Mouse (Mus musculus) CH12.LX (cell line): ENCODE results near the gene Itga6. TPM values are rescaled to one million over a fixed set of nuclear protein-coding genes. Genes with fewer than 3 reads are reported as not detected.

Experiments used
- DNase-seq: peaks from one replicate; pipeline ENCODE4 v3.0.0-alpha.2; 2013; ENCODE audit errors: extremely low read depth
- H3K27ac ChIP-seq: 2 replicates; pipeline ENCODE4 v1.5.1; 2012; ENCODE audit warnings: low read depth, mild to moderate bottlenecking, control low read depth, moderate library complexity; ENCODE audit not compliant: insufficient read depth
- H3K27me3 ChIP-seq: replicated peaks from 2 replicates; pipeline ENCODE3; 2012; ENCODE audit warnings: inconsistent platforms
- H3K36me3 ChIP-seq, 2 experiments: replicated peaks in 1 of 2; 2 replicates each; pipeline versions ENCODE3 to v1.6.1; 2012; ENCODE audit warnings: inconsistent platforms in 1 of 2, low read length in 1 of 2, mild to moderate bottlenecking in 1 of 2, mixed read lengths in 1 of 2, moderate library complexity in 1 of 2; ENCODE audit not compliant: control insufficient read depth in 1 of 2, insufficient read depth in 1 of 2
- H3K4me1 ChIP-seq, 2 experiments: 2 replicates each; pipeline ENCODE4 v1.6.1; 2012; ENCODE audit warnings: inconsistent platforms in 1 of 2, moderate library complexity in 1 of 2; ENCODE audit not compliant: insufficient read depth in 2 of 2, control insufficient read depth in 1 of 2
- H3K4me2 ChIP-seq: 2 replicates; pipeline ENCODE4 v1.6.1; 2012; ENCODE audit warnings: low read depth, mild to moderate bottlenecking, control low read depth; ENCODE audit not compliant: poor library complexity, insufficient read depth, severe bottlenecking
- H3K4me3 ChIP-seq, 3 experiments: fragments of 150-350 bp in 1 of 3; sonication (generic) in 1 of 3; replicated peaks in 1 of 3; 2 replicates each; pipeline versions ENCODE3 to v1.5.1; 2011 to 2012; ENCODE audit warnings: low read depth in 2 of 3, low read length in 2 of 3, mild to moderate bottlenecking in 2 of 3, moderate library complexity in 2 of 3, control low read depth in 1 of 3, improper control_type of control experiment in 1 of 3, inconsistent platforms in 1 of 3, mixed read lengths in 1 of 3; ENCODE audit not compliant: poor library complexity in 1 of 3
- H3K79me2 ChIP-seq: replicated peaks from 2 replicates; pipeline ENCODE4 v1.6.1; 2012; ENCODE audit warnings: mild to moderate bottlenecking, moderate library complexity; ENCODE audit not compliant: control insufficient read depth, poor library complexity, insufficient read depth, severe bottlenecking; ENCODE audit errors: extremely low read depth
- H3K9ac ChIP-seq: 2 replicates; pipeline ENCODE4 v1.6.1; 2012; ENCODE audit warnings: low read depth, mild to moderate bottlenecking, control low read depth, moderate library complexity; ENCODE audit not compliant: insufficient read depth
- H3K9me3 ChIP-seq: replicated peaks from 2 replicates; pipeline ENCODE3; 2012; ENCODE audit warnings: low read length, inconsistent platforms, mixed read lengths
- BHLHE40 ChIP-seq: IDR thresholded peaks from 2 replicates; pipeline ENCODE4 v1.6.1; 2011; ENCODE audit warnings: mild to moderate bottlenecking, low read depth, low read length, improper control_type of control experiment
- CHD1 ChIP-seq: IDR thresholded peaks from 2 replicates; pipeline ENCODE4 v1.6.1; 2012; ENCODE audit warnings: low read depth, low read length, improper control_type of control experiment, inconsistent platforms
- CHD2 ChIP-seq: IDR thresholded peaks from 2 replicates; pipeline ENCODE4 v1.6.1; 2011; ENCODE audit warnings: low read length, improper control_type of control experiment
- CTCF ChIP-seq, 2 experiments: IDR thresholded peaks in 1 of 2; conservative IDR thresholded peaks in 1 of 2; 2 replicates each; pipeline ENCODE4 v1.5.1; 2011 to 2012; ENCODE audit warnings: low read depth in 2 of 2, low read length in 2 of 2, improper control_type of control experiment in 1 of 2, inconsistent platforms in 1 of 2, mild to moderate bottlenecking in 1 of 2, moderate library complexity in 1 of 2
- ELF1 ChIP-seq: IDR thresholded peaks from 2 replicates; pipeline ENCODE4 v1.6.1; 2014; ENCODE audit warnings: low read depth, mild to moderate bottlenecking, inconsistent platforms, low read length, improper control_type of control experiment
- EP300 ChIP-seq: IDR thresholded peaks from 2 replicates; pipeline ENCODE4 v1.6.1; 2011; ENCODE audit warnings: low read length, improper control_type of control experiment
- JUN ChIP-seq: IDR thresholded peaks from 2 replicates; pipeline ENCODE4 v1.6.1; 2011; ENCODE audit warnings: low read depth, mild to moderate bottlenecking, low read length, improper control_type of control experiment, moderate library complexity; ENCODE audit not compliant: insufficient read depth
- JUND ChIP-seq: conservative IDR thresholded peaks from 2 replicates; pipeline ENCODE4 v1.6.1; 2011; ENCODE audit warnings: low read depth, low read length, improper control_type of control experiment
- KAT2A ChIP-seq: IDR thresholded peaks from 2 replicates; pipeline ENCODE4 v1.6.1; 2012; ENCODE audit warnings: low read length, improper control_type of control experiment, inconsistent platforms; ENCODE audit not compliant: insufficient replicate concordance
- MAX ChIP-seq: IDR thresholded peaks from 2 replicates; pipeline ENCODE4 v1.6.1; 2011; ENCODE audit warnings: low read length, improper control_type of control experiment
- MXI1 ChIP-seq: IDR thresholded peaks from 2 replicates; pipeline ENCODE4 v1.6.1; 2011; ENCODE audit warnings: mild to moderate bottlenecking, low read depth, low read length, improper control_type of control experiment
- MYC ChIP-seq: IDR thresholded peaks from 2 replicates; pipeline ENCODE4 v1.6.1; 2011; ENCODE audit warnings: low read depth, mild to moderate bottlenecking, improper control_type of control experiment, low read length
- NELFE ChIP-seq: IDR thresholded peaks from 2 replicates; pipeline ENCODE4 v1.6.1; 2011; ENCODE audit warnings: low read depth, low read length, improper control_type of control experiment
- NRF1 ChIP-seq: IDR thresholded peaks from 2 replicates; pipeline ENCODE4 v1.6.1; 2014; ENCODE audit warnings: low read depth, mild to moderate bottlenecking, inconsistent platforms, low read length, improper control_type of control experiment, moderate library complexity
- PAX5 ChIP-seq: IDR thresholded peaks from 2 replicates; pipeline ENCODE4 v1.6.1; 2012; ENCODE audit warnings: low read length, inconsistent platforms, mixed read lengths
- RAD21 ChIP-seq: IDR thresholded peaks from 2 replicates; pipeline ENCODE4 v1.6.1; 2011; ENCODE audit warnings: low read depth, mild to moderate bottlenecking, low read length, improper control_type of control experiment, moderate library complexity
- RCOR1 ChIP-seq: conservative IDR thresholded peaks from 2 replicates; pipeline ENCODE4 v1.6.1; 2012; ENCODE audit warnings: low read depth, mild to moderate bottlenecking, inconsistent platforms, low read length, improper control_type of control experiment
- SIN3A ChIP-seq: IDR thresholded peaks from 2 replicates; pipeline ENCODE4 v1.6.1; 2012; ENCODE audit warnings: low read length, improper control_type of control experiment, inconsistent platforms
- TCF12 ChIP-seq: IDR thresholded peaks from 2 replicates; pipeline ENCODE4 v1.6.1; 2014; ENCODE audit warnings: low read depth, mild to moderate bottlenecking, inconsistent platforms, low read length, improper control_type of control experiment
- USF1 ChIP-seq: IDR thresholded peaks from 2 replicates; pipeline ENCODE4 v1.6.1; 2014; ENCODE audit warnings: low read depth, mild to moderate bottlenecking, inconsistent platforms, low read length, improper control_type of control experiment
- USF2 ChIP-seq: conservative IDR thresholded peaks from 2 replicates; pipeline ENCODE4 v1.6.1; 2011; ENCODE audit warnings: low read depth, low read length, improper control_type of control experiment
- ZC3H11A ChIP-seq: IDR thresholded peaks from 2 replicates; pipeline ENCODE4 v1.6.1; 2012; ENCODE audit warnings: low read depth, mild to moderate bottlenecking, inconsistent platforms, low read length, improper control_type of control experiment
- ZKSCAN1 ChIP-seq: IDR thresholded peaks from 2 replicates; pipeline ENCODE4 v1.6.1; 2012; ENCODE audit warnings: low read depth, inconsistent platforms, low read length, improper control_type of control experiment, borderline replicate concordance
- dilution Hi-C: fragments of 300-500 bp; cut with MboI; formaldehyde crosslinking; loops from 2 replicates; pipeline ENCODE4 v1.14.3; 2020; ENCODE audit warnings: low sequenced_read_pairs; ENCODE audit not compliant: extremely low pct_unique_long_range_greater_than_20kb, extremely low pct_ligation_motif_present
- in situ Hi-C: fragments of 300-500 bp; cut with MboI; formaldehyde crosslinking; loops from 3 replicates; pipeline ENCODE4 v1.14.3; 2019; ENCODE audit warnings: low sequenced_read_pairs, low pct_ligation_motif_present, low pct_unique_long_range_greater_than_20kb, mixed read lengths
- polyA plus RNA-seq: library from polyadenylated mRNA; unstranded; fragments of >175 nt; gene quantifications from 2 replicates; pipeline ENCODE4 v1.2.1, GENCODE M21; 2012; ENCODE audit warnings: low read depth; ENCODE audit not compliant: insufficient read length
- total RNA-seq, 2 experiments: library from RNA; depleted of rRNA; stranded (reverse); fragments of 300-350 nt in 1 of 2; fragments of >200 nt in 1 of 2; gene quantifications; 2 replicates each; pipeline ENCODE4 v1.2.3; 2012 to 2014

Gene Itga6
- total and polyA plus RNA-seq, 3 experiments, result 6.1 to 13.9 (median 10.9) TPM

DNA sequence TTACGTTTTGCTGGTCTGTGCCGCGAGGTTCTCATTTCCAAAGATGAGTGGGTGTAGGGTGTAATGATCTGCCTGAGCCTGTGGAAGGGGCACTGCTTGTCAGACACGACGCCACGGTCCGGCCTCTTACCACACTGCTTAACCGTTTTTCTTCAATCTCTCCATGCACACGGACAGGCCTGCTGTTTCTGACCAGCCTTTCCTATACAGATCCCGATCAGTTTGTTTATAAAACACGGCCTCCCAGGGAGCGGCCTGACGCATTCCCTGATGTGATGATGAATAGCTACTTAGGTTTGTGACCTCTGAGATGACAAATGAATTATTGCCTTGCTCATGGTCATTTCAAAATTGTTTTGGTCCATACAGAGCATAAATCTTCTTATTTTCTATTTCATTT, 78.7 kb downstream of the Itga6 start:
- no peak overlapping the region for H3K4me2 ChIP-seq
- dilution Hi-C loops, result no loop called here
- TF ChIP-seq MYC, result no peak
- no peak for TF ChIP-seq MAX
- TF ChIP-seq CHD2, result no peak
- TF ChIP-seq PAX5, result no peak
- no peak for TF ChIP-seq SIN3A
- TF ChIP-seq RAD21, result no peak
- TF ChIP-seq JUN, result no peak
- TF ChIP-seq EP300, result no peak
- TF ChIP-seq USF1, result no peak
- no peak for TF ChIP-seq ZKSCAN1
- TF ChIP-seq BHLHE40, result no peak
- TF ChIP-seq TCF12, result no peak
- TF ChIP-seq USF2, result no peak
- TF ChIP-seq KAT2A, result no peak
- TF ChIP-seq NRF1, result no peak
- TF ChIP-seq MXI1, result no peak
- no peak for TF ChIP-seq CTCF (conservative IDR thresholded peaks at IDR 0.05 in 1 of 2, IDR thresholded peaks at IDR 0.05 in 1 of 2; ENCODE audit: low read depth in 2 of 2, low read length in 2 of 2)
- TF ChIP-seq JUND, result no peak
- TF ChIP-seq, all 38 proteins: peak for 0
- Histone ChIP-seq H3K27me3 (no peaks in the 10 kb centered on the region), H3K9me3 (no peaks in the 10 kb centered on the region), H3K4me3 (no peak overlapping the region), H3K4me1 (no peaks in the 10 kb centered on the region), H3K27ac (no peak overlapping the region), H3K36me3 (peaks cover 0 to 22% of the 10 kb centered on the region in 2 experiments), H3K9ac (no peak overlapping the region), H3K79me2 (no peaks in the 10 kb centered on the region)
- no peak for DNase-seq
- in situ Hi-C loops, result no loop called here

DNA sequence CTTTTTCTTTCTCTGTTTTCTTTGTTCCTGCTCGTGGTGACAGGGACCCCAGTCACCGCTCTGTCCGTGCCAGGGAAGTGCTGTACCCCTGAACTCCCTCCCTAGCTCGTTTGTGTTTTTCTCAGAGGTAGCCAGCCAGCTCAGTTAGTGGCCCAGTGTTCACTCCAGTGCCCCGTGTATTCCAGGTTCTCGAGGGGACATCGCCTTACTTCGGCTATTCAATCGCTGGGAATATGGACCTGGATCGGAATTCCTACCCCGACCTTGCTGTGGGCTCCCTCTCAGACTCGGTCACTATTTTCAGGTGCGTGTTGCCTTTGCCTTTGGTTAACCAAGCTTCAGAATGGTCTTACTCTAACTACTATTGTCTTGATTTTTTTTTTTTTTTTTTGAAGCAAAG, 82.3 kb downstream of the Itga6 start:
- DNase-seq, result no peak
- dilution Hi-C loops (no loop called here), in situ Hi-C loops (no loop called here)
- Histone ChIP-seq H3K36me3 (peaks cover 0 to 15% of the 10 kb centered on the region in 2 experiments), H3K4me2 (no peak overlapping the region), H3K4me3 (no peak overlapping the region), H3K9ac (no peak overlapping the region), H3K27ac (no peak overlapping the region), H3K79me2 (no peaks in the 10 kb centered on the region), H3K27me3 (no peaks in the 10 kb centered on the region), H3K4me1 (peaks cover 0 to 8% of the 10 kb centered on the region in 2 experiments; a peak in 2 of 4 replicates), H3K9me3 (no peaks in the 10 kb centered on the region)
- TF ChIP-seq NELFE, result no peak
- no peak for TF ChIP-seq ZC3H11A
- TF ChIP-seq RCOR1, result no peak
- TF ChIP-seq USF1, result no peak
- TF ChIP-seq CHD1, result no peak
- no peak for TF ChIP-seq ELF1
- TF ChIP-seq EP300, result no peak
